Mouse (Mus musculus) 3T3-L1 (cell line): ENCODE measurements at regions not wholly inside any gene's neighbourhood (a gene's known extent, or its start where the extent isn't known, plus 50 kb on each side); places are given as distances from the start of the nearest gene placed in this dataset.

ENCODE experiments used
- DNase-seq: peaks from one replicate; pipeline ENCODE4 v3.0.0-alpha.2; 2015; ENCODE audit warnings: low read depth, low spot score

DNA sequence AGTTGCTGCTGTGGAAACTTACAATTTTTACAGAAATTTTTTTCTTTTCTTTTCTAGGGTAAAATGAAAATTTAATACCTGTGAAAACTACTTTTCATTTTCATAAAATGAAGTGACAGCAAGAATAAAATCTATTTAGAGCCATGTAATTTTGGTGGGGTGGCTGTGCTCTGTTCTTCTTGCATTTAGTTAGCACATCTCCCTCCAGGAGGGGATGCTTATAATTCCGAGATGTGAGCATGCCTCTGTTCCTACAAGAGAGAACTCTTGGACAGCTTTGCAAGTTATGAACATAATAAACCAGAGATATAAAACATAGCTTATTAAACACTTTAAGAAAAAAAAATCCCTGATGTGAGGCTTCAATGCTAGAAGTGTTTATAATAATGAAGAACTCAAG is 313.9 kb upstream of the Dph6 start:
- DNase-seq = no peak

DNA sequence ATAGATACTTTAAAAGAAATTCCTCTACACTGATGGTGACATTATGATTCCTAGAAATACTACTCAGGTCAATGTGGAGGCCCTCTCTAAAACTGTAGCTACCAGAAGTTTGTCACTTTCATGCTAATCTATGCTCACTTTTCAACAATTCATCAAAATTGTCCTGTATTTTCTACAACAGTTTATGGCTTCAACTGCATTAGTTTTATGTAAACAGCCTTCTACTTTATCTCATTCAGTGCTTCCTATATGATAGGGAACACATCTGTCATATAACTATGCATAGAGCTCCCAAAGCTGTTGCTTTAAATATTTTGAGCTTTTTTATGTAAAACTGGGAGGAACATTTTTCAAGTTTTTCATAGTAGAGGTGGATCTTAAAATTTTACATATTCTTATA is 338.7 kb upstream of the Dph6 start:
- no peak for DNase-seq

DNA sequence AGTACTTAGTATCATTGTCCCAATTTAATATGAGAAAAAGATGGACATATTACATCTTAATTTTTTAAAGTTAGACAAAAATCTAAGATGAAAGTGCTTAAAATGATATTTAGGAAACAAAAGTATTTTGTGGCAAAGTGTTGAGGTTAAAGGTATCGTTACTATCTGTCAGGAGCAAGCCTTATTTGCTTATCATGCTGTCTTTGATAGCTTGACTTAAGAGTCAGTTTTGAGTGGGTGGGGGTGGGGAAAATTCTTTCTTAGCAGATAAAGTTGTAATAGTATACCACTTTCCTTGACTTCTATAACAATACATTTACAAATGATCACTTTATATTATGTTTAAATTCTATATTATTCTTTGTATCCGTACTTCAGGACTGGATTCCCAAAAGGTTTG is 339.1 kb upstream of the Dph6 start:
- no peak for DNase-seq

DNA sequence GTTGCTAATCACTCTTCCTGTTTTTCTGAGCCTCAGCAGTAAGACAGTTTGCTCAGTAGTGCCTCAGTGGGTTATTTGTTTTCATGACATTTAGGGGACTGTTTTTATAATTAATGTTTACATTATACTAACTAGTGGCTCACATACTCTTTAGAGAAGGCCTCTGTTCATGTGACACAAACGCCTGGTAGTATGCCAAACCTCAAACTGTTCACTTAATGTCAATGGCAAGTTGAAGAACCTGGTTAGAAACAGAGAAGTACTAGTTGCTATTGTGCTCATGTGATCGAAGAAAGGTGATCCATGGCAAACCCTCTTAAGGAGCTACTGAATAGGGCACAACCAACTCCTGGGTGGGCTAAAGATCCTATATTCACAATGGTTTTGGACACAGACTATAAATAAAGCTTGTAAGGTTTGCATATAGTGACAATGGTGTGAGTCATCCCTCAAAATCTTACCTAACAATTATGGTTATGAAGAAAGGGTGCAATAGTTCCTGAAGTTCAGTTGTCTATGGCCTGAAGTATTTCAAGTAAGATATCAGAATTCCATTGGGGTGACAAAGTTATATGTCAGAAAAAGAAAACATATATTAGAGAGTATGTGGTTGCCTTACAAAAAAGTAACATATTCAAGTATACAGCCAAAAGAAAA is 340.1 kb upstream of the Dph6 start:
- DNase-seq = peak; percentile 62

DNA sequence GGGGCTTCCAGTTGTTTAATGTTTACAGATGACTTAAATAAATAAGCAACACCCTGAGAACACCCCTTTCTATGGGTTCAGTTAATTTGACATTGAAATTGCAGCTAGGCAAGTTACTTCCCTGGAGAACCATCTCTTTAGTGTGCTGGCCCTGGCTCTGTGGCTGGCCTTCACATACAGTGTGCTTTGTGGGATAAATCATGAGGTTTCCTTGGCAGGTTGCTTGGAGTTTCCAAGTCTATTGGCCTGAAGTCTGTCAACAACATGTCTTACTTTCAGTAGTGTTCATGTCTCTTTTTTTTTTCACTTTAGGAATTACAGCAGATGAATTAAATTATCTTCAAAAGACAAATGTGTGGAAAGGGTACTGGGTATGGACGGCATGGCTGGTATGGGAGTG is 359.2 kb upstream of the Dph6 start:
- peak; percentile 67 for DNase-seq

DNA sequence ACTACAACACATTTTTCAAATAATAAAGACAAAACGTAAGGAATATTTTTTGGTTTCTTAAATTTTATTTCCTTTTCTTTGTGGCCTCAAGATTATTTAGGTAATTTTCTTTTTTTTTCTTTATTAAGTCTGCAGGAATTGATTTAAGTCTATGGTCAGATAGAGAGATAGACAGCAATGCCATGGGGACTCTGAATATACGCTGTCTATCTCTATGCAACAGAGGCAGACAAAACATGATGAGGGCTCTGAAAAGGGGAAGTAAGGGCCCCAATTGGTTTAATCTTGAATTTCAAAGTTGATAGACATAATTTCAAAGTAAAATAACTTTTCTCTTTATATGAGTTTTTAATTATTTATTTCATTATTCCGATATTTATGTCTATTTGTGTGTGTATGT is 372.0 kb upstream of the Dph6 start:
- no peak for DNase-seq

DNA sequence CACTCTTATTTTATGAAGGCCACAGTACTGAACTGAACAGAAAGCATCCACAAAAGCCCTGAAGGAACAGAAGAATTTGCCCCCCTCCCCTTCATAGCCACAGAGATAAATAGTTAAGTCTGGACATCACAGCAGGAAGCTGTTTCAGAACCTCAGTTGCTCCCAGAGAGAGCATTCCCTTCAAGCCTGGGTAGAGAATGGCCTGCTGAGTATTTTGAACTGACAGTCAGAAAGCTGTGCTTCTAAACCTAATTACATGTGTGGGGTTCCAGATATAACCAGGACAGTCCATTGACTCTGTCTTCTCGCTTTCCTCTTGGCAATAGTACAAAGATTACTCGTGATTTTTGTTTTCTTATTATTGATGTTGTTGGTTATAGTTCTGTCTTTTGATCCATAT is 376.4 kb upstream of the Dph6 start:
- no peak for DNase-seq

DNA sequence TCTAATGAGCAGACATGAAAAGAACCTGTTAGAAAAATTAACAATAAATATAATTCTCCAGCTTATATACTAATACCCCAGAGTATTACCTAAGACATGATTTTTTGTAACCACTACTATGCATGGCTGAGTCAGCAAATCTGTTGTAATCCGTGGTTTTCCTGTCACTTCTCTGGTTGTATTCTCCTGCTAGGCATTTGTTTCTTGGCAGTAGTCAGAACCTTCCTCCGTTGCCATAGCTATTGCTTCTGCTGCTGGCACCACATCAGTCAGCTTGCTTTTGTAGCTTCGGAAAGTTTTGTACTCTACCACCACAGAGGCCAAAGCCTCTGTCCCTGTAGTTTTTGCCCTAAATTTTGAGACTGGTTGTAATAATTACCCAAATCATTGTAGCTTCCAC is 381.4 kb upstream of the Dph6 start:
- DNase-seq = peak; percentile 98

DNA sequence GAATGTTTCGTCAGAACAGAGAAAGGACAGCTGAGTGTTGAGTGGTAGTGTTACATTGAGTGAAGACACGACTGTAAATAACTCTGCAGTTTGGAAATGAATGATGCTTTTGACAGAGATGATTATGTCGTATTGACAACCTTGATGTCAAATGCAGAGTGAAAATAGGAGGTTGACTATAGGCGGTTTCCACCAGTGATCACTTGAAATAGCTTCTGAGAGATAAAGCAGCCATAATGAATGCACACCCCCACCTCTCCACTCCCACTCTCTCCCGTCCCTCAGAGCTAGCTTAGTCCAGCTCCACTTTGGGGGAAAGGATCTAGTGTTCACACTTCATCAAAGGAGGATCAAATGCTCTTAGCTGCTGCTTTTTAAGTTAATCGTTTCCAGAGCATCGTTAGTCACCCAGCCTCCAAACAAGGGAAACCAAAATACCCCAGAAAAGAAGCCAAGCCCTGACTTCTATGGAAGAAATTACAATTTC is 387.6 kb upstream of the Dph6 start:
- no peak for DNase-seq

DNA sequence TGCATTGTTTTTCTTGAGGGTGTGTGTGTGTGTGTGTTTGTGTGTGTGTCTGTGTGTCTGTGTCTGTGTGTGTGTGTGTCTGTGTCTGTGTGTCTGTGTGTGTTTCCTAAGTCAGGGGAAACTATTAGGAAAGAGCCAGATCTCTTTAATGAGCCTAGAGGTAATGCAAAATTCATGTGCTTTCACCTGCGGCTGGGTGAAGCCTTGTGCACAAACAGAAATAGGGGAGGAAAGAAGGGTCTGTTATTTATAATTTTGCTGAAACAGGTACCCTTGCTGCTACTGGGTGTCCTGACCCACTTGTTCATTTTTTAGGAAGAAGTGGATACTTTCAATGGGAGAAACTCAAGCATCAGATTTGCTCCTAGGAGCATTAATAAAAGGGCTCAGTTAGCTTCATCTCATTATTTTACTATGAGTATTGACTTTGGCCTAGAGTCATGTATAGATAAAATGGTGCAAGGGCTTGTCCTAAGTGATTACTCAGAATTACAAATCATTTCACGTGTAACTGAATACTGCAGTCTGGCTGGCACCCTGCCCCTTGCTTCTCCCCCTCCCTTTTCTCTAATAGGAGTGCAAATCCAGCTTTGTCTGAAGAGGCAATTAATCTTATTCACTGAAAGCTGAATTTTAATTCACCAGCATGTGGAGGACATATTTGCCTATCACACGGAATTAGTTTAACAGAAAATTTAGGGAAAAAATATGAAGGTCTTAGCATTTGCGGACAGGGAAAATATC is 401.7 kb upstream of the Dph6 start:
- peak; percentile 56 for DNase-seq

DNA sequence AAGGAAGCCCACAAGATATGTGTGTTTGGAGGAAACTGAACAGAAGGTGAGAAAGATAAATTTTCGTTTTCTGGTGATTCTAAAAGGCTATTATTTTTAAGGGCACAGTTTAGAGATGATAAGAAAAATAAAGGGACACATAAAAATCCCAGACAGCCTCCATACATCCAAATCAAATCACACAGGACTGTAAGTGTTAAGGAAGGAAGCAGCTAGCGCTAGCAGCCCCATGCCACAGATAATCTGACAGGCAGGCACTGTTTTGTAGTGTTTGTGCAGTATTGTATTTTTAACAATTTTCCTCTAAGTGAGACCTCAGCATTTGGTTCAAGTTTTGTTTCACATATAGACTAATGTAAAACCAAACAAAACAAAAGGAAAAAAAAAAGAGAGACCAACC is 402.4 kb upstream of the Dph6 start:
- DNase-seq = no peak

DNA sequence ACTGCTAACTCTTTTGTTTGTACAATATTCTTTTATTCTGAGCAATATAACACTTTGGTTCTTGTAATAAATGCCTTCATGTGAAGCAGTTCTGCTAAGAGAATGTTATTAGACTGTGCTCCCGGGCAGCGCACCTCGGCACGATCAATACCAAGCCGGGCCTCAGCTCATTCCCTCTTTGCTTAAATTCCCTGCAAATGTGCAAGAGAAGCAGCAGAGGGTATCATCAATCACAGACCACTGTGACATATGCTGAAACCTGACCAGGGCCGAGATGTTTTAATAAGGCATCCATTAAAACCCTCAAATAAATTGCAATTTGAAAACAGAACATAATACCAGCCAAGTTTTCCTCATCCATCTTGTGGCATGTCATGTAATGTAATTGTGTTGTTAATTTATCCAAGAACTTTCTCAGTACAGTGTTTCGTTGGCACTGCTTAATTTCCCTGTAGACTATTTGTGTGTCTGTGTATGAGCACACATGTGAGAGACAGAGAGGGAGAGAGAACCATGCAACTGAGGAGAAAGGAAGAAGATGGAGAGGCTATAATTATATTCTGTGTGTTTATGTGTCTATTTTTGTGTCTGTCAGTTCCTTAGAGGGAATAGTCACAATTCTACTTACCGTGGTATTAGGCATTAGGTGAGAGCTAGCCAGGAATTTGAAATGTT is 412.9 kb upstream of the Dph6 start:
- no peak for DNase-seq

DNA sequence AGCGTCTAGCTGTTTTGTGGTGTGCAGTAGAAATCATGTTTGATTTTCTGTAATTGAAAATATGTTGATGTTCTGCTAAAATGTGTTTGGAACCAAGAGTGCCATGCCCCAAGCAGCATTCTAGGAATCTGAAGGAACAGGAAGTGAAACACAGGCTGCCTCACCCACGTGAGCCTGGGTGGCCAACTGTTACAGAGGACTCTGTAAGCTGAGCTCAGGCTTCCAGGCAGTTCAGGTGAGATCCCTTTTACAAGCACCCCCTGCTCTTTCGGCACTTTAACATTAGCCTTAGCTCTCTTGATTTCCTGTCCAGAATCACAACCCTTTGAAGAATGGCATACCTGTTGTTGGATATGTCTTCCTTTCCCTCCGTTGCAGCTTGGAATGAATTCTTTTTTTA is 414.9 kb upstream of the Dph6 start:
- no peak for DNase-seq

DNA sequence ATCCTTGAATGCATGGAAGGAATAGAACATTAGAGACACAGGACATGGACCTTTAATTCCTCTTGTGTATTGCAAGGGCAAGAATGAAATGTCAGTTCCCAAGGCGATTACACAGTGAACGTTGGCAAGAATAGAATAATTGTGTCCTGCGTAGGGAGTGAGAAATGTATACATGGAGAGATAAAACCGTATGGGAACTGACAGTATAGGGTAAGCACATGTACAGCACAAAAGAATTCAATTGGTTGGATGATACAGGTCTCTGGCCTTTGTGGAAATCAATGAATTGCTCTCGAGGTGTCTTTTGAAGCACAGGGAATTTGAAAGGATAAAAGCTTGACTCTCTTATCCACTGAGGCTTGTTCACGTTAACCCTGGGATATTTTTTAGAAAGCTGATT is 415.4 kb upstream of the Dph6 start:
- no peak for DNase-seq

DNA sequence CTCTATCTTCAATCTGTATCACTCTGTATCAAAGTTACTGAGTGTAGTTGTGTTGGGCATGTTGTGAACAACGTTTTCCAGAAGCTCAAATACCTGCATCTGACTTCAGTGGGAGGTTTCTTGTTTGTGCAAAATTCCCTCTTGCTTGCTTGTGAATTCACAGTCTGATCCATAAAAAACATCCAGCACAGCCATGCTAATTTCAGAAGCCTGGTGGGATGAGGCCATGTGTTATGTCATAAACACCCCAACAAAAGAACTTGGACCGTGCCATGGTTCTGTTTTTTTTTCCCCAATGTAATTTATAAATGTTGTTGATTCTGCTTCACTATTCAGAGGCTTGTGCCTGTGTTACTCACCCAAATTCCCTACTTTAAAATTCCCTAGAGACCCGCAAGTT is 415.9 kb upstream of the Dph6 start:
- no peak for DNase-seq

DNA sequence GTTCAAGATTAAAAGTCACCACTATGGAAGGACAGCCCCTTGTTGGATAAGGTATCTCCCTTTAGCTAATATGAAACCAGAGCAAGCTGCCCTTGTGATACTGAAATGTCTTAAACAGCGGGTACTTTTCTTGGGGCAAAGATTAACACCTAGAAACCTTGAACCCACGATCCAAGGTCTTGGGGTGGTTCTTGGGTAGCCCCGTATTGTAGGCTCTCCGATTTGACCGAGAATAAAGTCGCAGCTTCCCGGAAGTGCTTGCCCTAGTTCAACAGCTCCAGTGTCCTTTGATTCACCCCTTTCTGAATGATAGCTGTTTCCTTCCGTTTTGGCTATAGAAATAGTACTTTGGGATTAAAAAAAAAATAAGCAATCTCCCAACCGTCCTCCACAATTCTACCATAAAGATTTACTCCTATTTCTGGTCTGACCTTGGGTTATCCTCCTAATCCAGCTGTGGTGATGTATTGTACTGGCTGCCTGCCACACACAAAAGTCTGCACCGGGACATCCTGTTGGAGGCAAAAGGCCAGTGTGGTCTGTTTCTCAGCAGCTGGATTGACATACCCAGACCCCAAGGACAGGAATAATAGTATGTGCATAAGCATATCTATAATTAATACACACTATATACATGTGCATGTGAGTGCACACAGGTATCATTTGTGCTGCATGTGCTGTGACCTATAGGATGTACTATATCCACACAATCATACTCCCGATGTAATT is 427.0 kb upstream of the Dph6 start:
- DNase-seq = no peak

DNA sequence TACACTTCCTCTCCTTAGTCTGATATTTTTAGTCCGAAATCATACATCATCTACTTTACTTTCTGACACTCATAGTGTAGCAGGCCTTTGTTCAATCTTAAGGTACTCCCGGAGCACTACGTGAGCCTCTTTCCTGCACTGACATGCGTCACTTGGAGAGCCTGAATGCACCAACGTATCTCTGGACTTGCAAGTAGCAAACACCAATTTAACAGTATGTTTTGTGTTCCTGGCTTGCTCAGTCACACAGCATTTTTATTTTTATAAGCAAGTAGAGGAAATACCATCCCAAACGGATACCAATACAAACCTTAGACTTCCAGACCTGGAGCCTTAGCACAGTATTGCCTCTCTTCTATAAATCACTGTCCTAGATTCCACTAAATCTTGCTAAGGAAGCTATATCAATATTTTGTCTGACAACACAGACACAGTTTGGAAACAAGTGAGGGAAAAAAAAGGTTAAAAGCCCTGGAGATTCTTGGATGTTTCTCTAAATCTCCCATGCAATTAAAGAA is 427.6 kb upstream of the Dph6 start:
- no peak for DNase-seq

DNA sequence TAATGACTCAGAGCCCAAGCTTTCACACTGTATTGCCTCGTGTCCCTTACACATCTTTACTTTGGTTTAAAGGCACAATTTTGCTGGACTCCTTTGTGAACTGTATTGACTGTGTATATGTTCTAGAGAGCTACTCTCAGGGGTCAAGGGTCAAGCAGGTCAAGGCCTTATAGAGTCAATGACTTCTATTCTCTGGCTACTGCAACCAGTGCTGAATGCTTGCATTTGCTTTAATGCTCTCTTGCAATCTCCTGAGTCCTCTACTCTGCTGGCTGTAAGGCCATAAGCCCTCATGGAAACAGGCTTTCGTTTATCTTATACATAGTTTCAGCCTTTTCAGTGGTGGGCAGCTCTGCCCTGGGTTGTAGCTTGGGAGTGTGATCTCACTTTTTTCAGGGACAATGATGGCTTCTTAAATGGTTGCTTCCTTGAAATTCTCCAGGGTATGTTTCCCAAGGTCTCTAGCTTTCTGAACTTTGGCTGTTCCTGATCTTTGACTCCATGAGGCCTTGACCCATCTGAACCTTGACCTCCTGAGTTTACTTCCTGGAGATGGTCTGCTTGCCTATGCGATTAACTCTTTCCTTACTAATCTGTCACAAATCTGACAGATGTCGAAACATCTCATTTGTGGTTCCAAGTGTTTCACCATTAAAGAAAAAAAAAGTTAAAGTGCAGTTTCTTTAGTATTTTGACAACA is 433.8 kb upstream of the Dph6 start:
- DNase-seq = no peak

DNA sequence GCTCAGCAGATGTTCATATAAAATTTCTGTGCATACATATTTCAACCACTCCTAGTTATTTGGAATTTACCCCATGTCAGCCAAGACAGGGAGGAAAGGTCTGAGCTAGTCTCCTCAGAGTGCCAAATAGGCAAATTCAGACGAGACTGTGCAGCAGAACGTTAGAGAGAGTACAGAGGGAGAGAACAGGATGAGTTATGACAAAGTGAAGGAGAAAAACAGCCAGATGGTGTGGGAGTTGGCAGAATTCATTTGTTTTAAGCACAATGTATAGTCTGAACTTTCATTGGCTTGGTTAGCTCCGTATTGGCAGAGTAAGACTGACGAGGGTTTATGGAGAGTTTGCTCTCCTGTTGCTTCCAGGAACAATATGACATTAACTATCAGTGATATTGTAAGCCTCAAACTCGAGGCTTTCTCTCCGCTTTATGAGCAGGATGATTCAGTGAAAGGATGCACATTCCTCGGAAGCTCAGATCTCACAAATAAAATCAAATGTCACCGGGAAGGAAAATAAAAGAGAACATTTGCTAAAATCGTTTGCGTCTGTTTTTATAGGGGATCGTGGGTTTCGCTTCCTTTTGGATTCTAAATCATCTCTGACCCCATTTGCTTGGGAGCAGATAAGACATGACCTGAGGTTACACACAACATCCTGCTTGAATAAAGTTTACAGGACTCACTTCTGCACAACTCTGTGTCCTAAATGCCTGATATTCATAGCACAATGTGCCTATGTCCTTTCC is 435.8 kb upstream of the Dph6 start:
- DNase-seq = peak; percentile 44

DNA sequence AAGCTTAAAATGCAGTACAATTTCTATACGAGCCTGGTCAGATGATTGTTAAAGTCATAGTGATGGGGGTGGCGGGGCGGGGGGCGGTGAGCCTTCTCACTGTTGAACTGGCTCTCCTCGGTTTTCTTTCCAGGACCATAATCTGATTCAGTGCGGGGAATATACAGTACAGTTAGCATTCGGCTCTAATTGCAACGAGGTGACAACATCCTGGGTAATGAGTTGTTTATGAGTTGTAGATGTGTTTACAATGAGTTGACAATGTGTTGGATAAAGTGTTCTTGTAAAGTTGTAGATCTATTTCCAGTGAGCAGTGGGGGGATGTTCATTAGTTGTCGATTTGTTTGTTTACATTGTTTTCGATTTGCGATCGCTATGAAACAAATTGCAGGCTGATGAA is 440.6 kb upstream of the Dph6 start:
- no peak for DNase-seq

DNA sequence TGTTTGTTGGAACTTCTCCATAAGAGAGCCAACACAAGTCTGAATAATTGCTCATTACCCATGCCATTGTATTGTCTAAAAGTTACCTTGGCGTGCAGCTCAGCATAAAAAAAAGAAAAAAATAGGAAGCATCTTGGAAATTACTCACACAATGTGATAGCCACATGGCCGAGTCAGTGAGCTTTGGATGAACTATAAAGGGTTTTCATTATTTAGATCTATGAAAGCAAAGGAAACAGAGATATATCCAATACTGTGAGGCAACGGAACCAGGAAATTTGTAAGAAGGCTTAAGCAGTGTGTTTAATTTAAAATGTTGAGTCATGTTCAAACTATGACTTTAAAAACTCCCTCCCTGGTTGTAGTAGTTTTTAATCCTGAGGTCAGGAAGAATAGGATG is 446.7 kb upstream of the Dph6 start:
- peak; percentile 64 for DNase-seq
